Mouse (Mus musculus) midbrain, embryonic 15.5 days (tissue): ENCODE measurements around the gene Fmod. TPM values are rescaled to one million over a fixed set of nuclear protein-coding genes. Genes with fewer than 3 reads are reported as not detected.
A peak's percentile ranks its signal among the peaks of the same experiment; 100 is the strongest.

Source experiments
- ATAC-seq: fragments of 200-750 bp; cut with Nextera tagmentation; replicated peaks from 2 replicates; pipeline ENCODE4 v1.8.0; 2017; ENCODE audit warnings: moderate TSS enrichment
- H3K27ac ChIP-seq: fragments of 300-500 bp; sonication (generic); 2 replicates; pipeline ENCODE4 v1.5.1; 2015; ENCODE audit warnings: mild to moderate bottlenecking, inconsistent platforms
- H3K27me3 ChIP-seq: fragments of 300-500 bp; sonication (generic); replicated peaks from 2 replicates; pipeline ENCODE4 v1.6.1; 2015; ENCODE audit warnings: inconsistent platforms
- H3K36me3 ChIP-seq: fragments of 300-500 bp; sonication (generic); replicated peaks from 2 replicates; pipeline ENCODE4 v1.6.1; 2015; ENCODE audit warnings: inconsistent platforms
- H3K4me1 ChIP-seq: fragments of 300-500 bp; sonication (generic); 2 replicates; pipeline ENCODE4 v1.6.1; 2015; ENCODE audit warnings: inconsistent platforms
- H3K4me2 ChIP-seq: fragments of 300-500 bp; sonication (generic); 2 replicates; pipeline ENCODE4 v1.6.1; 2015; ENCODE audit warnings: inconsistent platforms, mild to moderate bottlenecking, moderate library complexity
- H3K4me3 ChIP-seq: fragments of 300-500 bp; sonication (generic); 2 replicates; pipeline ENCODE4 v1.5.1; 2015; ENCODE audit warnings: mild to moderate bottlenecking, inconsistent platforms
- H3K9ac ChIP-seq: fragments of 300-500 bp; sonication (generic); 2 replicates; pipeline ENCODE4 v1.6.1; 2015; ENCODE audit warnings: mild to moderate bottlenecking, inconsistent platforms
- H3K9me3 ChIP-seq: fragments of 300-500 bp; sonication (generic); 2 replicates; pipeline ENCODE4 v1.6.1; 2016; ENCODE audit warnings: inconsistent platforms
- WGBS: fragments of 180-500 bp; shearing (Covaris S2); methylation state at CpG from one replicate; pipeline ENCODE4 v1.1.7; 2015; ENCODE audit warnings: mixed read lengths; 5-methylcytosine and 5-hydroxymethylcytosine counted together
- polyA plus RNA-seq: library from polyadenylated mRNA; unstranded; fragments of >200 nt; fragmentation: Nextera tagmentation; extraction: Ambion mirVana; gene quantifications from 2 replicates; pipeline ENCODE4 v1.2.1, GENCODE M21; 2015

Gene Fmod
- polyA plus RNA-seq, 1 experiment from 2014 or later: 15.2 TPM

GRCm38 (mm10) chr1:134041900-134042299 is 4.8 kb downstream of the Fmod start:
- H3K9me3 ChIP-seq: no peaks in the 10 kb centered on the region
- H3K4me1 ChIP-seq: peaks cover 17% of the 10 kb centered on the region
- H3K27ac ChIP-seq: no peak overlapping the region
- no peak for ATAC-seq
- no peaks in the 10 kb centered on the region for H3K36me3 ChIP-seq
- H3K27me3 ChIP-seq: no peaks in the 10 kb centered on the region
- no peak overlapping the region for H3K4me2 ChIP-seq
- 44% methylated on average over 2 of the region's 2 CpGs for WGBS
- H3K9ac ChIP-seq: no peak overlapping the region
- no peak overlapping the region for H3K4me3 ChIP-seq

GRCm38 (mm10) chr1:134042341-134042740 is 5.3 kb downstream of the Fmod start:
- H3K4me2 ChIP-seq: no peak overlapping the region
- H3K9ac ChIP-seq: no peak overlapping the region
- no peaks in the 10 kb centered on the region for H3K36me3 ChIP-seq
- peaks cover 17% of the 10 kb centered on the region for H3K4me1 ChIP-seq
- no peak for ATAC-seq
- H3K4me3 ChIP-seq: no peak overlapping the region
- no peaks in the 10 kb centered on the region for H3K9me3 ChIP-seq
- no peak overlapping the region for H3K27ac ChIP-seq
- WGBS: 14% methylated on average over 1 of the region's 1 CpGs
- H3K27me3 ChIP-seq: no peaks in the 10 kb centered on the region

DNA sequence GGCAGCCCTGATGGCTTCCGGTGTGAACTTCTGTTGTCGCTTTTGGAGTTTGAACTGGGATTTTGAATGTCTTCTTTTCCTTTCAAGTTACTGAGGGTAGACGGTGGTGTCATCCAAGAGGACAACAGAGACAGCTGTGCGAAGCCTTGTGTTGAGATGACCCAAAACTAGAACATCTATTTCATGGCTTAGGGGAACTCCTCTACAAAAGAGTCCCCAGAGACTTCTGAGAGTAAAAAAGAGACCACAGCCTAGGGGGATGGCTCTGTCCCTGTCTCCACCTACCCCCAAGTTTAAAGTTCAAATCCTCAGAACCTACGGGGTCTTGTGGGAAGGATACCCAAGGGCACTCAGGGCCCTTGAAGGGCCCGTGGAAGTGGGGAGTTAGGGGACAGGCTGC is 7.8 kb downstream of the Fmod start:
- 96% methylated on average over 6 of the region's 6 CpGs for WGBS
- H3K4me3 ChIP-seq: no peak overlapping the region
- H3K4me1 ChIP-seq: peaks cover 17% of the 10 kb centered on the region
- no peaks in the 10 kb centered on the region for H3K9me3 ChIP-seq
- ATAC-seq: no peak
- H3K9ac ChIP-seq: no peak overlapping the region
- H3K4me2 ChIP-seq: no peak overlapping the region
- no peaks in the 10 kb centered on the region for H3K36me3 ChIP-seq
- H3K27ac ChIP-seq: no peak overlapping the region
- no peaks in the 10 kb centered on the region for H3K27me3 ChIP-seq

- no peak overlapping the region for H3K27ac ChIP-seq
- WGBS: 3% methylated on average over 9 of the region's 9 CpGs
- H3K27me3 ChIP-seq: no peaks in the 10 kb centered on the region
- peaks cover 17% of the 10 kb centered on the region for H3K4me1 ChIP-seq
- peak; percentile 67 for ATAC-seq
- 0 out of 2 replicates have a peak overlapping the region, but pooled peaks have one; percentile 25 for H3K9ac ChIP-seq
- H3K9me3 ChIP-seq: no peaks in the 10 kb centered on the region
- peak overlapping the region; percentile 24 for H3K4me3 ChIP-seq
- H3K4me2 ChIP-seq: peak overlapping the region; percentile 55
- H3K36me3 ChIP-seq: no peaks in the 10 kb centered on the region
Measured at GRCm38 (mm10) chr1:134045971-134046370, 8.9 kb downstream of the Fmod start.

DNA sequence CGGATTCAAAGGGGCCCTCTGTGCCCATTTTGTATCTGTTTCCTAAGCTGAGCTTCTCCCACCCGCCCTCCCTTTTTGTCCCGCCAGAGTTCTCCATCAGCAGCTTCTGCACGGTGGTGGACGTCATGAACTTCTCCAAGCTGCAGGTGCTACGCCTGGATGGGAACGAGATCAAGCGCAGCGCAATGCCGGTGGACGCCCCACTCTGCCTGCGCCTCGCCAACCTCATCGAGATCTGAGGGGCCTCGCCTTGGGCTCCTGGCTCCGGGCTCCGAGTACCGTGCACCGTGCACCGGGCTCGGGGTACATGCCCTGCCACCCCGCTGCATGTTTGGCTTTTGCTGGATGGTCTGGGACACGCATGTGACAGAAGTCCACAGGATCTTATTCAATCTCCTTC is 9.3 kb downstream of the Fmod start:
- Histone ChIP-seq H3K4me3 (peak overlapping the region; percentile 24), H3K27ac (no peak overlapping the region), H3K9me3 (no peaks in the 10 kb centered on the region), H3K27me3 (no peaks in the 10 kb centered on the region), H3K4me1 (peaks cover 17% of the 10 kb centered on the region), H3K9ac (peak overlapping the region; percentile 31; the same call in 1 of the 2 replicates), H3K36me3 (no peaks in the 10 kb centered on the region), H3K4me2 (peak overlapping the region; percentile 55)
- 23% methylated on average over 23 of the region's 23 CpGs for WGBS
- peak; percentile 31; the same call in 1 of the 2 replicates for ATAC-seq

DNA sequence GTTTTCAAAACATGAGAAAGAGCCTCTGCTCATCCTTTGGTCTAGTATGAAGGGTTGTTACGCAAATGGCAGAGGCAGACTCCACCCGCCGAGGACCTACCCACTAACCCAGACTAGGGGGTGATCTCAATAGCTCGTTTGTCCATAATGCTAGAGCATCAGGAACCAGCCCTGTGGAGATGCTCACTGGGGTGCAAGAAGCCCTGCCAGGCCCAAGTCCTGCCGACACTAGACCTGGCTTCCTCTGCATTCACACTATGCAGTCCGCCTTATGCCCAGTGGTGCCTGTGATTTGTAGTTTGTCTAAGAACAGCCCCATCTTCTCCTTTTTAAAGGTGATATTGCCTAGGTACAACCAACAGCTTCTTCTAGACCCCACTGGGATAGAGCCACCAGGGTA is 10.4 kb downstream of the Fmod start:
- Histone ChIP-seq H3K27ac (no peak overlapping the region), H3K27me3 (no peaks in the 10 kb centered on the region), H3K36me3 (no peaks in the 10 kb centered on the region), H3K4me3 (no peak overlapping the region), H3K9me3 (no peaks in the 10 kb centered on the region), H3K9ac (no peak overlapping the region), H3K4me1 (peaks cover 17% of the 10 kb centered on the region), H3K4me2 (no peak overlapping the region)
- WGBS: 84% methylated on average over 6 of the region's 6 CpGs
- ATAC-seq: no peak

DNA sequence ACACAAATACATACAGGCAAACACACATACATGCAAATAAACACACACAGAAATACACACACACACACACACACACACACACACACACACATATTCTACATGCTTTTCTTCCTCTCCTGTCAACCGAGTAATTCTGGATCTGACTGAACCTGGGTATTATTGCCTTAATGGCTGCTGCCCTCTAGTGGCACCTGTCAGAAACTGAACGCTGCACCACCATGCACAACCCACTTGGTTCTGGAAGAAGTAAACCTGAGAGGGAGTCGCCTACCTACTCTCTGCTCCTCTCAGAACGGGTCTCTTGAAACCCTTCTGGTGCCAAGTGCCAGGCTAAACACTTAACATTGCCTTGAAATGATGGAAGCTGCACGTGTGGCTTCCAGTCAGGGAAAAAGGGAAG is 11.7 kb downstream of the Fmod start:
- no peaks in the 10 kb centered on the region for H3K9me3 ChIP-seq
- WGBS: 4% methylated on average over 5 of the region's 5 CpGs
- H3K4me2 ChIP-seq: no peak overlapping the region
- peaks cover 8% of the 10 kb centered on the region for H3K4me1 ChIP-seq
- H3K27me3 ChIP-seq: no peaks in the 10 kb centered on the region
- no peak overlapping the region for H3K4me3 ChIP-seq
- H3K27ac ChIP-seq: no peak overlapping the region
- no peaks in the 10 kb centered on the region for H3K36me3 ChIP-seq
- ATAC-seq: peak; percentile 53
- H3K9ac ChIP-seq: no peak overlapping the region

DNA sequence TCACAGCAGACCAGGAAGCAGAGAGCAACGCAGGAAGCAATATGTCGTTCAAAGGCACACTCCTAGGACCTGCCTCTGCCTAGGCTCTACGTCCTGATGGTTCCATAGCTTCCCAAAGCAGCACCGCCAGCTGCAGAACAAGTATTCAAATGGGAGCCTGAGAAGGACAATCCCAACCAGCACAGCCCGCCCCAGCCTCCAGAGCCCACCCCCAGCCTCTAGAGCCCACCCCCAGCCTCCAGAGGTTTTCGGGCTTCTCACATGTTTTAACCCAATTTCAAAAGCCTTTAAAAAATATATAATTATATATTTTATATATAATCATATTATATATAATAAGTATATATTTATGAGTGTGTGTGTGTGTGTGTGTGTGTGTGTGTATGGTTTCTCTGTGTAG is 12.5 kb downstream of the Fmod start:
- H3K9me3 ChIP-seq: no peaks in the 10 kb centered on the region
- ATAC-seq: no peak

GRCm38 (mm10) chr1:134053207-134053606 is 16.2 kb downstream of the Fmod start:
- H3K9ac ChIP-seq: no peak overlapping the region
- H3K36me3 ChIP-seq: no peaks in the 10 kb centered on the region
- H3K27ac ChIP-seq: no peak overlapping the region
- no peak overlapping the region for H3K4me3 ChIP-seq
- no peak for ATAC-seq
- H3K27me3 ChIP-seq: no peaks in the 10 kb centered on the region
- no peak overlapping the region for H3K4me2 ChIP-seq
- WGBS: 6% methylated on average over 6 of the region's 6 CpGs
- no peaks in the 10 kb centered on the region for H3K9me3 ChIP-seq
- H3K4me1 ChIP-seq: no peaks in the 10 kb centered on the region

More for the DNA sequence above, 12.5 kb downstream of the Fmod start:
- no peak overlapping the region for H3K27ac ChIP-seq
- no peaks in the 10 kb centered on the region for H3K27me3 ChIP-seq
- 80% methylated on average over 6 of the region's 6 CpGs for WGBS
- no peaks in the 10 kb centered on the region for H3K36me3 ChIP-seq
- no peak overlapping the region for H3K9ac ChIP-seq
- H3K4me2 ChIP-seq: no peak overlapping the region
- H3K4me1 ChIP-seq: peaks cover 8% of the 10 kb centered on the region
- H3K4me3 ChIP-seq: no peak overlapping the region

DNA sequence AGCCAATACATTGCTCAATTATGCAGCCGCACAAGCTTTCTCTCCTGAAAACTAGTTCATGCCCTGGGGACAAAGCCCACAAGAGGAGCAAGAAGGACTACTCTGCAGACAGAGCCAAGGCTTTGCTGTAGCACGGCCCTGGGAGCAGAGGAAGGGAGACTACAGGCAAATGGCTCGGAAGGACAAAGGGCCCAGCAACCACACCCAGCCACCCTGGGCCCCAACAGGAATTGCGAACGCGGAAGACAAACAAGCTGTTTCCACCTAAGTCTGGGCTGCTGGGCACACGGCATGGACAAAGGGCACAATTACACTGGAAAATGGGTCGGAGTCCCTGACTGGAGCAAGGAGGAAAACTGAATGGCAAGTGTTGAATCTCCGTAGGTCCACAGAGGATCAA is 18.0 kb downstream of the Fmod start:
- no peak for ATAC-seq
- WGBS: 82% methylated on average over 9 of the region's 9 CpGs
- Histone ChIP-seq H3K36me3 (no peaks in the 10 kb centered on the region), H3K4me3 (no peak overlapping the region), H3K27me3 (no peaks in the 10 kb centered on the region), H3K9me3 (no peaks in the 10 kb centered on the region), H3K4me1 (peaks cover 3% of the 10 kb centered on the region), H3K9ac (no peak overlapping the region), H3K27ac (no peak overlapping the region), H3K4me2 (no peak overlapping the region)

DNA sequence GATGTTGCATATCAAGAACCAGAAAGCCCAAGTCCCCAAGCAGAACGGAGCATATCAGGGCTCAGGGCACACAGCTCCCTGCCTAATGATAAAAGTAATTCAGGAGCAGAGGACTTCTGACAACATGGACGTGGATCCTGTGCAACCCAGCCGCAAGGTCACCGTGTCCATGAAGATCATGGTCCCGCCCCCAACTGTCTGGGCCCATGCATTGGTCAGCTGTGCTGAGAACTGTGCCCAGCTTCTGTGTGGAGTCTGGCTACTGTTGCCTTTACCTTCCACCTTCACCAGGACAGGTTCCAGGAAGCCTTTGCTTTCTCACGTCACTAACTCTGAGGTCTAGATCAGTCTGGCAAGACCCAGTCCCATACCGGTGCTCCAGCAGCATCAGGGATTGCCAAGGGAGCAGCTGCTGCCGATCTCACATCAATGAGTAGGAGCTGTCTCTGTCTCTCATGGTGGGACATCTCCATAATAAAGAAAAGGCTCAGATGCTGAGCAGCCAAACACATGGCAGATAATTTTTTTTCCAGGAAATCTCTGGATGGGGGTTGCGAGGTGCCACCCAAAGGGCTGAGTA is 18.7 kb downstream of the Fmod start:
- peaks cover 10% of the 10 kb centered on the region for H3K4me1 ChIP-seq
- no peaks in the 10 kb centered on the region for H3K27me3 ChIP-seq
- no peak overlapping the region for H3K9ac ChIP-seq
- H3K4me3 ChIP-seq: no peak overlapping the region
- no peak overlapping the region for H3K4me2 ChIP-seq
- WGBS: 79% methylated on average over 9 of the region's 9 CpGs
- H3K27ac ChIP-seq: no peak overlapping the region
- no peaks in the 10 kb centered on the region for H3K9me3 ChIP-seq
- ATAC-seq: no peak
- no peaks in the 10 kb centered on the region for H3K36me3 ChIP-seq

- H3K27me3 ChIP-seq: no peaks in the 10 kb centered on the region
- no peak overlapping the region for H3K27ac ChIP-seq
- no peak overlapping the region for H3K9ac ChIP-seq
- no peak for ATAC-seq
- 76% methylated on average over 4 of the region's 4 CpGs for WGBS
- no peaks in the 10 kb centered on the region for H3K9me3 ChIP-seq
- no peak overlapping the region for H3K4me3 ChIP-seq
- peaks cover 14% of the 10 kb centered on the region for H3K4me1 ChIP-seq
- no peak overlapping the region for H3K4me2 ChIP-seq
- H3K36me3 ChIP-seq: no peaks in the 10 kb centered on the region
Measured at GRCm38 (mm10) chr1:134056285-134056684, 19.2 kb downstream of the Fmod start.

DNA sequence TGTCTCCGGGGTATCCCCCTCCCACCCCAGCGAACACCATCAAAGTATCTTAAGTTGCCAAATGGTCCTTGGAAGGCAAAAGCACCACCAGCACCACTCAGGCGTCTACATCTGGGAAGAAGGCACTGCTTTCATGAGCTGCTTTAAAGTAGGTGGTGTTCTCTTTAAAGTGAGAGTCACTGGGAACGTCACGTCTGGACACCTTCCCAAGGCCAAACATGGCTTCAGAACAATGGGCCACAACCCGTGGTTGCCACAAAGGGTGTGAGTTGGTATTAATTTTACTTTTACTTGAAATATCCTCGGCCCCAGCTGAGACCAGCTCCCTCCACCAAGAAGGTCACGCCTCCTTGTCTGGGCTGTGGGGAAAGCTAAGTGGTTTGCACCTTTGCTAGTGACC is 20.7 kb downstream of the Fmod start:
- Histone ChIP-seq H3K9ac (no peak overlapping the region), H3K4me1 (peaks cover 25% of the 10 kb centered on the region), H3K27me3 (no peaks in the 10 kb centered on the region), H3K27ac (no peak overlapping the region), H3K9me3 (no peaks in the 10 kb centered on the region), H3K36me3 (no peaks in the 10 kb centered on the region), H3K4me3 (no peak overlapping the region), H3K4me2 (no peak overlapping the region)
- WGBS: 84% methylated on average over 8 of the region's 8 CpGs
- ATAC-seq: no peak
